Mouse (Mus musculus) hindbrain, embryonic 12.5 days (tissue): ENCODE results near the gene Iqcb1. TPM values are rescaled to one million over a fixed set of nuclear protein-coding genes. Genes with fewer than 3 reads are reported as not detected.

Experiments
- ATAC-seq: fragments of 200-750 bp; cut with Nextera tagmentation; 2 replicates; pipeline ENCODE4 v1.8.0; 2017; ENCODE audit warnings: moderate TSS enrichment; ENCODE audit not compliant: low FRiP score
- H3K27ac ChIP-seq: fragments of 300-500 bp; sonication (generic); 2 replicates; pipeline ENCODE4 v1.5.1; 2016; ENCODE audit warnings: mild to moderate bottlenecking
- H3K27me3 ChIP-seq: fragments of 300-500 bp; sonication (generic); 2 replicates; pipeline ENCODE4 v1.6.1; 2016; ENCODE audit warnings: mild to moderate bottlenecking
- H3K36me3 ChIP-seq: fragments of 300-500 bp; sonication (generic); 2 replicates; pipeline ENCODE4 v1.6.1; 2016; ENCODE audit warnings: mild to moderate bottlenecking
- H3K4me1 ChIP-seq: fragments of 300-500 bp; sonication (generic); 2 replicates; pipeline ENCODE4 v1.6.1; 2016
- H3K4me2 ChIP-seq: fragments of 300-500 bp; sonication (generic); replicated peaks from 2 replicates; pipeline ENCODE4 v1.6.1; 2016; ENCODE audit warnings: mild to moderate bottlenecking
- H3K4me3 ChIP-seq: fragments of 300-500 bp; sonication (generic); 2 replicates; pipeline ENCODE4 v1.5.1; 2016; ENCODE audit warnings: mild to moderate bottlenecking
- H3K9ac ChIP-seq: fragments of 300-500 bp; sonication (generic); 2 replicates; pipeline ENCODE4 v1.6.1; 2016; ENCODE audit warnings: mild to moderate bottlenecking, moderate library complexity
- H3K9me3 ChIP-seq: fragments of 300-500 bp; sonication (generic); replicated peaks from 2 replicates; pipeline ENCODE4 v1.6.1; 2016; ENCODE audit warnings: mild to moderate bottlenecking
- WGBS: fragments of 180-500 bp; shearing (Covaris S2); methylation state at CpG from one replicate; pipeline ENCODE4 v1.1.7; 2016; 5-methylcytosine and 5-hydroxymethylcytosine counted together
- polyA plus RNA-seq: library from polyadenylated mRNA; unstranded; fragments of >200 nt; fragmentation: Nextera tagmentation; extraction: Ambion mirVana; gene quantifications from 2 replicates; pipeline ENCODE4 v1.2.1, GENCODE M21; 2016

Gene Iqcb1
- polyA plus RNA-seq, 1 experiment from 2014 or later, result 68.9 TPM

- H3K9ac ChIP-seq, result no peak overlapping the region
- peaks cover 5% of the 10 kb centered on the region; the same call in 1 of the 2 replicates for H3K4me1 ChIP-seq
- no peak overlapping the region for H3K4me3 ChIP-seq
- 43% methylated on average over 5 of the region's 5 CpGs for WGBS
- no peak overlapping the region for H3K27ac ChIP-seq
- H3K9me3 ChIP-seq, result no peaks in the 10 kb centered on the region
- no peak for ATAC-seq
- H3K4me2 ChIP-seq, result no peak overlapping the region
- H3K27me3 ChIP-seq, result no peaks in the 10 kb centered on the region
- H3K36me3 ChIP-seq, result peaks cover 8% of the 10 kb centered on the region
These were observed 54.7 kb downstream of the Iqcb1 start for GRCm38 (mm10) chr16:36882737-36883343.

- Histone ChIP-seq H3K27ac (no peak overlapping the region), H3K4me3 (no peak overlapping the region), H3K27me3 (no peaks in the 10 kb centered on the region), H3K4me1 (peaks cover under 1% of the 10 kb centered on the region; the same call in 1 of the 2 replicates), H3K4me2 (no peak overlapping the region), H3K36me3 (peaks cover 24% of the 10 kb centered on the region), H3K9ac (no peak overlapping the region), H3K9me3 (no peaks in the 10 kb centered on the region)
- no peak for ATAC-seq
- WGBS, result 80% methylated on average over 4 of the region's 4 CpGs
These were observed 56.7 kb downstream of the Iqcb1 start for GRCm38 (mm10) chr16:36884881-36885280.

- H3K27me3 ChIP-seq, result no peaks in the 10 kb centered on the region
- peaks cover 30% of the 10 kb centered on the region for H3K36me3 ChIP-seq
- WGBS, result 95% methylated on average over 11 of the region's 11 CpGs
- H3K27ac ChIP-seq, result no peak overlapping the region
- no peak overlapping the region for H3K4me3 ChIP-seq
- no peak for ATAC-seq
- H3K9me3 ChIP-seq, result no peaks in the 10 kb centered on the region
- H3K4me2 ChIP-seq, result no peak overlapping the region
- H3K4me1 ChIP-seq, result no peaks in the 10 kb centered on the region; the same call in 1 of the 2 replicates
- peak overlapping the region; percentile 23; the same call in 1 of the 2 replicates for H3K9ac ChIP-seq
These were observed 57.7 kb downstream of the Iqcb1 start for GRCm38 (mm10) chr16:36885912-36886311.

- Histone ChIP-seq H3K4me2 (no peak overlapping the region), H3K36me3 (peaks cover 45% of the 10 kb centered on the region), H3K9me3 (no peaks in the 10 kb centered on the region)
These were observed 59.4 kb downstream of the Iqcb1 start for GRCm38 (mm10) chr16:36887546-36887945.

GRCm38 (mm10) chr16:36890559-36890958 is 62.4 kb downstream of the Iqcb1 start:
- H3K4me1 ChIP-seq, result no peaks in the 10 kb centered on the region
- H3K27ac ChIP-seq, result no peak overlapping the region
- H3K9me3 ChIP-seq, result no peaks in the 10 kb centered on the region
- no peaks in the 10 kb centered on the region for H3K27me3 ChIP-seq
- H3K4me3 ChIP-seq, result no peak overlapping the region
- H3K4me2 ChIP-seq, result no peak overlapping the region
- H3K36me3 ChIP-seq, result peaks cover 63% of the 10 kb centered on the region
- ATAC-seq, result no peak
- WGBS, result 86% methylated on average over 3 of the region's 3 CpGs
- no peak overlapping the region for H3K9ac ChIP-seq

More at GRCm38 (mm10) chr16:36887546-36887945, 59.4 kb downstream of the Iqcb1 start:
- WGBS, result 87% methylated on average over 5 of the region's 5 CpGs
- H3K4me1 ChIP-seq, result no peaks in the 10 kb centered on the region; the same call in 1 of the 2 replicates
- no peak overlapping the region for H3K9ac ChIP-seq
- H3K27me3 ChIP-seq, result no peaks in the 10 kb centered on the region
- ATAC-seq, result no peak
- no peak overlapping the region for H3K27ac ChIP-seq
- H3K4me3 ChIP-seq, result no peak overlapping the region

- ATAC-seq, result no peak
- 92% methylated on average over 4 of the region's 4 CpGs for WGBS
- H3K4me2 ChIP-seq, result no peak overlapping the region
- H3K36me3 ChIP-seq, result peaks cover 69% of the 10 kb centered on the region
- H3K4me3 ChIP-seq, result no peak overlapping the region
- no peaks in the 10 kb centered on the region for H3K9me3 ChIP-seq
- no peak overlapping the region for H3K27ac ChIP-seq
- H3K27me3 ChIP-seq, result no peaks in the 10 kb centered on the region
- H3K9ac ChIP-seq, result no peak overlapping the region
- no peaks in the 10 kb centered on the region for H3K4me1 ChIP-seq
These were observed 63.2 kb downstream of the Iqcb1 start for GRCm38 (mm10) chr16:36891415-36891814.

DNA sequence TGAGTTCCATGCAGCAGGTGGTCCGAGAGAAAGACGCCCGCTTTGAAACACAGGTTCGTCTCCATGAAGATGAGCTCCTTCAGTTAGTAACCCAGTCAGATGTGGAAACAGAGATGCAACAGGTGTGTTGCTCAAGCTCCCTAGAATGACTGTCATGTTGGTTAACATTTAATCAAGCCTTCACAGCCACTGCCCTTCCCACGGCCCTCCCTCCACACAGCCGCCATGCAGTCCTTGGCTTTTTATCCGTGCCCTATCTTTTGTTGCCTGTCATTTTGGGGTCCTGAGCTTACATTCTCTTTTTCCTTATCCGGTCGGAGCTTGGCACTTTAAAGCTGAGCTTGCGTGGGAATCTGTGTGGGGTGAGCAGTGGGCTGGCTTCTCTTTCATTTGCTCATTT is 65.1 kb downstream of the Iqcb1 start:
- WGBS, result 85% methylated on average over 10 of the region's 10 CpGs
- Histone ChIP-seq H3K36me3 (peaks cover 74% of the 10 kb centered on the region), H3K9ac (no peak overlapping the region), H3K4me3 (no peak overlapping the region), H3K9me3 (no peaks in the 10 kb centered on the region), H3K4me1 (no peaks in the 10 kb centered on the region), H3K4me2 (no peak overlapping the region), H3K27ac (no peak overlapping the region), H3K27me3 (no peaks in the 10 kb centered on the region)
- no peak for ATAC-seq

DNA sequence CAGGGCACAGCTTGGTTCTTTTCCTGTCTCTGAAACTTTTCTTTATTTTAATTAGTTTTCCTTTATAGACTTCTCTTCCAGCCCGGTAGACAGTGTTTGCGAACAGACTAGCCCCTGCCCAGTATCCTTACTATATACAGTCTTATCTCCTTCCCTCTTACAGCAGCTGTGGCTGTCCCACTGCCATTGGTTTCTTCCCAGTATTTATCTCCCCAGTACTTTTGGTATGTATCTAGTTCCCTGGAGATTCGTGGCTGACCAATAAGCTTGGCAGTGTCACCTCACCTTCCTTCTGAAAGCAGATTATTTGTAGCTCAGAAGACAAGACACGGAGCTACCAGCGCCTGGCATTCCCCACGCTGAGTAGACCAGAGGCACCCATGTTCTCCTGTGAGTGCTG is 68.5 kb downstream of the Iqcb1 start:
- Histone ChIP-seq H3K27ac (no peak overlapping the region), H3K4me3 (no peak overlapping the region), H3K9ac (no peak overlapping the region), H3K36me3 (peaks cover 71% of the 10 kb centered on the region), H3K4me2 (no peak overlapping the region), H3K27me3 (no peaks in the 10 kb centered on the region), H3K9me3 (no peaks in the 10 kb centered on the region), H3K4me1 (no peaks in the 10 kb centered on the region)
- 93% methylated on average over 6 of the region's 6 CpGs for WGBS
- ATAC-seq, result no peak

DNA sequence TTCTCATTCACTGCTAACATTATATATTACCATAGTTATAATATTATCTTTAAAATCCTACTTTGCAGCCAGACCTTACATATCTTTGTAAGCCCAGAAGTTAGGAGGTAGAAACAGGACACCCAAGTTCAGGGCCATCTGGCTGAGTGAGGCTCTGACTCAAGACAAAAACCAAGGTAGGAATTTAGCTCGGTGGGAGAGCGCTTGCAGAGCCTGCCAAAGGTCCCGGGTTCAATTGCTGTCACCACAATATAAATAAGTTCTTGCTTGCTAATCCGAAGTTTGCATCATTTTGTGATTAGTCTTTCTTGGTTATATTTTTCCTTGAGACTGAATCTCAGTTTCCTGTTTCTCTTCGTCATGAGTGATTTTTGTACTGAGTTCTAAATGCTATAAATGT is 75.0 kb downstream of the Iqcb1 start:
- ATAC-seq, result no peak
- no peak overlapping the region for H3K4me3 ChIP-seq
- no peaks in the 10 kb centered on the region for H3K9me3 ChIP-seq
- no peak overlapping the region for H3K4me2 ChIP-seq
- peaks cover 51% of the 10 kb centered on the region for H3K36me3 ChIP-seq
- 86% methylated on average over 5 of the region's 5 CpGs for WGBS
- no peak overlapping the region for H3K27ac ChIP-seq
- no peaks in the 10 kb centered on the region for H3K27me3 ChIP-seq
- no peaks in the 10 kb centered on the region for H3K4me1 ChIP-seq
- no peak overlapping the region for H3K9ac ChIP-seq

GRCm38 (mm10) chr16:36911909-36912308 is 83.7 kb downstream of the Iqcb1 start:
- Histone ChIP-seq H3K4me1 (no peaks in the 10 kb centered on the region), H3K36me3 (peaks cover 69% of the 10 kb centered on the region), H3K27ac (no peak overlapping the region), H3K4me3 (no peak overlapping the region), H3K9ac (no peak overlapping the region), H3K9me3 (no peaks in the 10 kb centered on the region), H3K27me3 (no peaks in the 10 kb centered on the region), H3K4me2 (no peak overlapping the region)
- WGBS, result 94% methylated on average over 10 of the region's 10 CpGs
- no peak for ATAC-seq

GRCm38 (mm10) chr16:36912311-36912710 is 84.1 kb downstream of the Iqcb1 start:
- Histone ChIP-seq H3K4me1 (no peaks in the 10 kb centered on the region), H3K27me3 (no peaks in the 10 kb centered on the region), H3K9me3 (no peaks in the 10 kb centered on the region), H3K4me3 (no peak overlapping the region), H3K27ac (no peak overlapping the region), H3K4me2 (no peak overlapping the region), H3K9ac (no peak overlapping the region), H3K36me3 (peaks cover 69% of the 10 kb centered on the region)
- 92% methylated on average over 13 of the region's 13 CpGs for WGBS
- no peak for ATAC-seq

DNA sequence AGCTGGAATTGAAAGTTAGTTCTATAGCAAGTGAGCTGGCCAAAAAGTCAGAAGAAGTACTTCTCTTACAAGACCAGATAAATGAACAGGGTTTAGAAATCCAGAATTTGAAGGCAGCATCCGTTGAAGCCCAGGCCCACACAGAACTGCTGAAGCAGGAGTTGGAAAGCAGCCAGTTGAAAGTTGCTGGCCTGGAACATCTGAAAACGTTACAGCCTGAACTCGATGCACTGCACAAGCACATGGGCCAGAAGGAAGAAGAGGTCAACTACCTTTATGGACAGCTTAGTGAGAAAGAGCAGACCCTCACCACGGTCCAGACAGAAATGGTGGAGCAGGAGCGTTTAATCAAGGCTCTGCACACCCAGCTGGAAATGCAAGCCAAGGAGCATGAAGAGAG is 86.0 kb downstream of the Iqcb1 start:
- Histone ChIP-seq H3K27ac (no peak overlapping the region), H3K4me3 (no peak overlapping the region), H3K4me1 (no peaks in the 10 kb centered on the region), H3K4me2 (no peak overlapping the region), H3K36me3 (peaks cover 73% of the 10 kb centered on the region), H3K27me3 (no peaks in the 10 kb centered on the region), H3K9me3 (no peaks in the 10 kb centered on the region), H3K9ac (no peak overlapping the region)
- 89% methylated on average over 5 of the region's 5 CpGs for whole genome bisulfite sequencing
- ATAC-seq, result no peak

DNA sequence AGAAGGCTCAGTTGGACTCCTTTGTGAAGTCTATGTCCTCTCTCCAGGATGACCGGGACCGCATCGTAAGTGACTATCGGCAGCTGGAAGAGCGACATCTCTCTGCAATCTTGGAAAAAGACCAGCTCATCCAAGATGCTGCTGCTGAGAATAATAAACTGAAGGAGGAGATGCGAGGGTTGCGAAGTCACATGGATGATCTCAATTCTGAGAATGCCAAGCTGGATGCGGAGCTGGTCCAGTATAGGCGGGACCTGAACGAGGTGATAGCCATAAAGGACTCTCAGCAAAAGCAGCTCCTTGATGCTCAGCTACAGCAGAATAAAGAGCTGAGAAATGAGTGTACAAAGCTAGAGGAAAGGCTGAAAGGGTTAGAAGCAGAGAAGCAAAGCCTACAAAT is 90.3 kb downstream of the Iqcb1 start:
- H3K9ac ChIP-seq, result no peak overlapping the region
- no peak overlapping the region for H3K4me2 ChIP-seq
- peaks cover 61% of the 10 kb centered on the region for H3K36me3 ChIP-seq
- H3K27ac ChIP-seq, result no peak overlapping the region
- H3K4me3 ChIP-seq, result no peak overlapping the region
- WGBS, result 90% methylated on average over 10 of the region's 10 CpGs
- H3K9me3 ChIP-seq, result no peaks in the 10 kb centered on the region
- H3K27me3 ChIP-seq, result no peaks in the 10 kb centered on the region
- H3K4me1 ChIP-seq, result no peaks in the 10 kb centered on the region
- ATAC-seq, result no peak
